Mouse (Mus musculus) liver, embryonic 16.5 days (tissue): Measurements from ENCODE around the gene Arpp21. TPM values are rescaled to one million over a fixed set of nuclear protein-coding genes. Genes with fewer than 3 reads are reported as not detected.

Experiments used
- ATAC-seq: fragments of 200-750 bp; cut with Nextera tagmentation; 2 replicates; pipeline ENCODE4 v1.8.0; 2017; ENCODE audit warnings: low read depth, mild to moderate bottlenecking, moderate number of reproducible peaks, moderate library complexity
- H3K27ac ChIP-seq: fragments of 300-500 bp; sonication (generic); 2 replicates; pipeline ENCODE4 v1.5.1; 2014; ENCODE audit warnings: mild to moderate bottlenecking, low read length
- H3K27me3 ChIP-seq: fragments of 300-500 bp; sonication (generic); 2 replicates; pipeline ENCODE4 v1.6.1; 2014; ENCODE audit warnings: low read depth, low read length, mixed read lengths; ENCODE audit not compliant: control insufficient read depth, insufficient read depth
- H3K36me3 ChIP-seq: fragments of 300-500 bp; sonication (generic); 2 replicates; pipeline ENCODE4 v1.6.1; 2014; ENCODE audit warnings: mild to moderate bottlenecking; ENCODE audit not compliant: control insufficient read depth, insufficient read depth
- H3K4me1 ChIP-seq: fragments of 300-500 bp; sonication (generic); 2 replicates; pipeline ENCODE4 v1.6.1; 2014; ENCODE audit warnings: low read depth, low read length, mixed read lengths; ENCODE audit not compliant: control insufficient read depth
- H3K4me2 ChIP-seq: fragments of 300-500 bp; sonication (generic); 2 replicates; pipeline ENCODE4 v1.6.1; 2014; ENCODE audit warnings: low read depth, low read length, mixed read lengths
- H3K4me3 ChIP-seq: fragments of 300-500 bp; sonication (generic); 2 replicates; pipeline ENCODE4 v1.5.1; 2014; ENCODE audit warnings: low read depth, mild to moderate bottlenecking, low read length
- H3K9ac ChIP-seq: fragments of 300-500 bp; sonication (generic); 2 replicates; pipeline ENCODE4 v1.6.1; 2014; ENCODE audit warnings: low read depth, low read length
- H3K9me3 ChIP-seq: fragments of 300-500 bp; sonication (generic); replicated peaks from 2 replicates; pipeline ENCODE4 v1.6.1; 2016; ENCODE audit warnings: low read length; ENCODE audit not compliant: control insufficient read depth
- WGBS: fragments of 180-500 bp; shearing (Covaris S2); extraction: QIAGEN DNeasy Blood & Tissue Kit; methylation state at CpG from one replicate; pipeline ENCODE4 v1.1.7; 2014; ENCODE audit not compliant: insufficient replicate concordance; 5-methylcytosine and 5-hydroxymethylcytosine counted together
- polyA plus RNA-seq: library from polyadenylated mRNA; unstranded; fragments of >200 nt; fragmentation: Nextera tagmentation; extraction: Ambion mirVana; gene quantifications from 2 replicates; pipeline ENCODE4 v1.2.1, GENCODE M21; 2015

Gene Arpp21
- polyA plus RNA-seq, 1 experiment from 2014 or later, result 1.1 TPM

DNA sequence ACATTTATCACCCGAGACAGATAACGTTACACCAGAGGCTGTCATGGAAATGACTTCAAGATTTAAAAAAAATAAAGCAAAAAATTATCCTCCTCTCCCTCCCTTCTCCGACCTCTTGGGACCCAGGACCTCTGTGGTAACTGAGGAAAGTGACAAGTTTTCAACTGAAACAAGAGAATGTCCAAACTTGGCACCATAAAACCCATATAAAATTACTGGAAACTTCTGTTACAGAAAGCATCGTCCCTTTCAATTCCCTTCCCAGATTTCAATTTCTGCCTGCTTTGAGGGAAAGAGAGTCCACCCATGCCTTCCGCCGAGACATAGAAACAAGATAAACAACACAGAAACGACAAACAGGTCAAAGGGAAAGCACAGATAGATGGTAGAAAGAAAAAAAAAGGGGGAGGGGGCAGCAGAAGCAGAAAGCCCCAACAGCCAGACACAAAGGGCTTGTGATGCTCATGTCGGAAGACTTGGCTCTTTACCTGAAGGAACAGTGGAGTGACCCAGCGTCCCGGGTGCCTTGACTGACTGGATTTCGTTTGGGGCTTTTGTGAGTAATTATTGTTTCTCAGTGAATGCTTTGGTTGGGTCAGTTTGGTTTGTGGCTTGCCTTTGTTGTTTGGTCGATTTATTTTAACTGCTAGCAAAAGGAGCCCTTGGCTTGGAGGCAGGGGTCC lies 1.8 kb downstream of the Arpp21 start:
- no peak for ATAC-seq
- Histone ChIP-seq H3K4me2 (0 out of 2 replicates have a peak overlapping the region, but pooled peaks have one; percentile 24), H3K36me3 (no peaks in the 10 kb centered on the region), H3K4me1 (no peaks in the 10 kb centered on the region), H3K27me3 (peaks cover 30% of the 10 kb centered on the region), H3K9ac (no peak overlapping the region; the same call in 1 of the 2 replicates), H3K9me3 (no peaks in the 10 kb centered on the region), H3K4me3 (no peak overlapping the region; the same call in 1 of the 2 replicates), H3K27ac (no peak overlapping the region)
- 14% methylated on average over 12 of the region's 12 CpGs for WGBS

DNA sequence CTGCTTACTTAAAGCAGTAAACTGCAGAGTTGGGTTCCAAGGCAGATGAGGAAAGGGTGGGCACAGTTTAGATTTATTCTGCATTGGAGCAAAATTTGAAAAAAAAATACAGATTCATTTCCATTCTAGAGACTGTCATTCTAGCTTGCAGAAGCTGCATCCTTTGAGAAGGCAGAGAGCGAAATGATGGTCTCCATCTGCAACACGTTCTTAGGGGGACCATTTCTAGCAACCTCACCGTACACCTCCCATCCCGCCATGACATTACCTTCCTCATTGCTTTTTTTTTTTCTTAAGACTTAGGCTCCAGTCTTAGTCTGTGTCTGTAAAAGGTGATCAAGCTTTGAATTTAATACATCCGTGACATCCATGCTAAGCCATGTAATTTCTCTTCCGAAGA lies 2.4 kb downstream of the Arpp21 start:
- Histone ChIP-seq H3K36me3 (no peaks in the 10 kb centered on the region), H3K27ac (no peak overlapping the region), H3K4me3 (no peak overlapping the region), H3K4me2 (no peak overlapping the region), H3K9me3 (no peaks in the 10 kb centered on the region), H3K27me3 (peaks cover 30% of the 10 kb centered on the region), H3K9ac (no peak overlapping the region), H3K4me1 (no peaks in the 10 kb centered on the region)
- 63% methylated on average over 6 of the region's 6 CpGs for WGBS
- ATAC-seq, result no peak

DNA sequence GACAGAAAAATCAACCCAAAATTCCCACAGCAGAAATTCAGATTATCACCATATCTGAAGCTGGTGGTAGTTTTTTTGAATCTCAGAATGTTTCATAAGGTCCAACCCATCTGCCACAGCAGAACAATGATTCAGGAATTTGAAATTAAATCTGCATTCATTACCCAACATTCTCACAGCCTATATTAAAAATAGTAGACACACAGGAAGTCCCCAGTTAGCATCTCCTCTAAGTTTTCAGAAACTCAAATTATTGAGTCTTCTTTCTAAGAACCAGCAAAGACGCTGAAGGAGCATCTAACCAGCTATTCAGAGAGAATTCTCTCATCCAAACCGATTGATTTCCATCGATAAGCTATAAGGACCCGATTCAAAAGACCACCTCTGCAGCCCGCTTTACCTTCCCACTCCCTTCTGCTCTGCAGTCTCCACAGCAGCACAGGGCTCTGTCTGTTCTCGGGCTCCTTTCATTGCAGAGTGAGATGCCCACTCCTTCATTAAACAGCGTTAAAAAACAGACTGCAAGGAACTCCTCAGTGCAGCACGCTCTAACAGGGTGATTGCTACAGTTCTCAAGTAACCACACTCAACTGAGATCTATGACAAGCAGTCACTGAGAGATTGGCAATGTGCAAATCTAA lies 3.7 kb downstream of the Arpp21 start:
- Histone ChIP-seq H3K27ac (no peak overlapping the region), H3K4me3 (no peak overlapping the region), H3K36me3 (no peaks in the 10 kb centered on the region), H3K9ac (no peak overlapping the region), H3K4me2 (no peak overlapping the region), H3K27me3 (peaks cover 30% of the 10 kb centered on the region), H3K9me3 (no peaks in the 10 kb centered on the region), H3K4me1 (no peaks in the 10 kb centered on the region)
- ATAC-seq, result no peak
- 53% methylated on average over 8 of the region's 8 CpGs for WGBS

DNA sequence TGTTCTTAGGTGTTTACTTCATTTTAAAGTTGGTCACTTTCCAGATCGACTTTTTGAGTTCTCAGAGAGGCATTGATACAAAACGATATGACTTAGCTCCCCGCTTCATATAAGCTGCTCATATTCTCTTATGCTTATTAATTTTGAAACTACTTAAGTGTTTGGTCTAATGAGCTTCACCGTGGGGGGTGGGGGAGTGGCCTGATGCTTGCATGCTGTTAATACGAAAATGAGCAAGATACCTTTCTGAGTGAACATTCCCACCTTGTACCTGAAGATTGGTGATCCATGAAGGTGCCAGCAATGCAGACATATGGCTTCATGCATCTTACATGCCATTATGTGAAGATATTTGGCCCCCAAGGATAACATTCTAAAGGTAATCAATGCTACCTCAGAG lies 4.4 kb downstream of the Arpp21 start:
- Histone ChIP-seq H3K4me3 (no peak overlapping the region), H3K4me1 (no peaks in the 10 kb centered on the region), H3K27ac (no peak overlapping the region), H3K36me3 (no peaks in the 10 kb centered on the region), H3K9me3 (no peaks in the 10 kb centered on the region), H3K9ac (no peak overlapping the region), H3K27me3 (peaks cover 30% of the 10 kb centered on the region), H3K4me2 (no peak overlapping the region)
- 52% methylated on average over 5 of the region's 5 CpGs for WGBS
- no peak for ATAC-seq

DNA sequence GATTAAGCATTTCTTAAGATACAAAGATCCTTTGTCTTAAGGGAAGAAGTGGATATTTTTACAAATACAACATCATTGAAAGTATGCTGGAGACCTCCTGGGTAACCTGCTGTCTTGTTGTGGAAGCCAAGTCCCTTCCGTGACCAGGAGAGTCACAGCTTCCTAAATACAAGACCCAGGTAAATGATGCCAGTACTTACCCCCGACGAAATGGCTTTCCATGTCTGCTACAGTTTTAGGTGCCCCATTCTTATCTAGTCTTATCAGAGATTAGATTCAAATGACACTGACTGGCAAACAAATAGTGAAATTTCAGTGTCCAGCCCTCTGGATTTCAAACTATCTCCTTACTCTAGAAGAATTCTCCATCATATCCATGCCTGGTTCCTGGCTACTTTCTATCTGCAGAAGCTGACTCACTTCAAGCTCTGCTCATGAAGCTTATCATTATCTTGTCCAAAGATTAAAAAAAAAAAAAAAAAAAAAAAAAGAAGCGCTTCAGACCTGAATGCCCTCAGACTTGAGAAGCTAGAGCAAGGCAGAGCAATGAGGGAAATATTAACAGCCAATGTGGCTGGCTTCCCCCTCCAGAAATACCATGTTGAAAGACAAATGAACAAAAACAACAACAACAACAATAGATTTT lies 4.9 kb downstream of the Arpp21 start:
- Histone ChIP-seq H3K4me1 (no peaks in the 10 kb centered on the region), H3K9me3 (no peaks in the 10 kb centered on the region), H3K27ac (no peak overlapping the region), H3K27me3 (peaks cover 26% of the 10 kb centered on the region), H3K4me3 (no peak overlapping the region), H3K4me2 (no peak overlapping the region), H3K36me3 (no peaks in the 10 kb centered on the region), H3K9ac (no peak overlapping the region)
- no peak for ATAC-seq
- 49% methylated on average over 4 of the region's 4 CpGs for WGBS

DNA sequence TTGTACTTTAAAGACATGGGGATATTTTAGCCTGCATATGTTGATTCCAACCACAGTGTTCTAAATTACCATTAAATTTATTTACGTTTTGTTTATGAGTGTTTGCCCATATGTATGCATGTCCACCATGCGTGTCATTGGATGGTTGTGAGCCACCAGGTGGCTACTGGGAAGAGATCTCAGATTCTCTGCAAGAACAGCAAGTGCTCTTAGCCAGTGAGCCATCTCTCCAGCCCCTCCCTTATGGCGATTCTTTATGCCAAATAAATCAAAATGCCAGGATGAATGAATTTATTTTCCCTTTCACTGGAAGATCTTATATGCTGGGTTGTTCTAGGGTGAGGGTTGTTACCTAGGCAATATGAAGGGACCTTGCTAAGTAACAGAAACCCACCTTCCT lies 7.3 kb downstream of the Arpp21 start:
- Histone ChIP-seq H3K36me3 (no peaks in the 10 kb centered on the region), H3K27me3 (peaks cover 2% of the 10 kb centered on the region), H3K9me3 (no peaks in the 10 kb centered on the region), H3K9ac (no peak overlapping the region), H3K4me2 (no peak overlapping the region), H3K4me1 (no peaks in the 10 kb centered on the region), H3K27ac (no peak overlapping the region), H3K4me3 (no peak overlapping the region)
- ATAC-seq, result no peak
- WGBS, result 50% methylated on average over 3 of the region's 3 CpGs

DNA sequence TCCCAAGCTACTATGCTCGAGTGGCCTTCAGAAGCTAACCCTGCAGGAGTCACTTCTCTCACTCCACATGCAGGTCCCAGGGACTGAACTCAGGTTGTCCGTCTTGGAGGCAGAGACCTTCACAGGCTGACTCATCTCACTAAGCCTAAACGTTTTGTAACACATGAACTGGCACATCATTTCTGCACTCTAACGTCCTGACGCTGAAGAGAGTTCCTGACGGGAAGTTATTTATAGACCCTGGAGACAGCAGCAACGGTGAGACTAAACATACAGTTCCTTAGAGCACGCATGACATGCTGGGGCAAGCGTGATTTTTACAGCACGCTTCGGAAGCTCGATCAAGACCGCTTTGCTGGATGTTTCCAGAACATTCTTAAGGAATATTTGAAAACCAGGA lies 8.6 kb downstream of the Arpp21 start:
- 32% methylated on average over 13 of the region's 13 CpGs for WGBS
- 0 out of 2 replicates have a peak, but pooled peaks have one; percentile 19 for ATAC-seq
- Histone ChIP-seq H3K9ac (no peak overlapping the region), H3K4me2 (no peak overlapping the region), H3K4me3 (no peak overlapping the region), H3K27me3 (no peaks in the 10 kb centered on the region), H3K27ac (no peak overlapping the region), H3K9me3 (no peaks in the 10 kb centered on the region), H3K36me3 (no peaks in the 10 kb centered on the region), H3K4me1 (no peaks in the 10 kb centered on the region)

DNA sequence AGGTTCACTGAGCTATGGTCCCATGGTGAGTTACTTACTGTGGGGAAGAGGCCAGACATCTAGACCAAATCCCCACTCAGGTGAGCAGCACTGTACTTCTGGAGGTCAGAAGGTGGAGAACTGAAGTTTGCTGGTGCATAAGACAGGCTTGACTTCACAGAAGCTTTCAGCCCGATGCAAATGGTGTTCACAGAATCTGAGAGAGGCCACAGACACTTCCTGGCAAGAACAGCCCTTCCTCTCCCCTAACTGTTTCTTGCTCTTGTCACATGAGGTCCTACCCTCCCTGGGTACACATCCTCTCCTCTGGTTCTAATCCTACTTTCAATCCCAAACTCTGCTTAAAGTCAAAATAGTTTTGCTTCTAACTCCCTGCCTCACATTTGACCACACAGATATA lies 9.2 kb downstream of the Arpp21 start:
- Histone ChIP-seq H3K27me3 (no peaks in the 10 kb centered on the region), H3K4me3 (no peak overlapping the region), H3K9me3 (no peaks in the 10 kb centered on the region), H3K9ac (no peak overlapping the region), H3K4me1 (no peaks in the 10 kb centered on the region), H3K36me3 (no peaks in the 10 kb centered on the region), H3K4me2 (no peak overlapping the region), H3K27ac (no peak overlapping the region)
- ATAC-seq, result no peak
- 5% methylated on average over 1 of the region's 1 CpGs for WGBS

DNA sequence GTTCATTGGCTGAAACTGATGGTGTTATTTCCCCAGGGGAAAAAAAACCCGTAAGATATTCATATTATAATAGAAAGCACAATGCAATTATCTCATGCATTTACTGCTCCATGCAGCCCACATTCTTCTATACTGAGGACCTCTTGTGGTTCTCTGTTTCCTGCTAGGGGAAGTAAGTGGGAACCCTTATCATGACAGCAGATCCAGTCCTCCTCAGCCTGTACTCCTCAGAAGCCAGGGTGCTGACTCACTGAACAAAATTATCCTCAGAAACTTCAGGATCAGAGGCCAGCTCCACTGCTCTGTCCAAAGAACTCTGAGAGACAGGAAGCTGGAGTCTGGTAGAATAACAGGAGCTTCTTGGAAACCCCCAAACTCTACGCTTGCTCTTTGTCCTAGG lies 10.7 kb downstream of the Arpp21 start:
- Histone ChIP-seq H3K27me3 (no peaks in the 10 kb centered on the region), H3K36me3 (no peaks in the 10 kb centered on the region), H3K4me1 (no peaks in the 10 kb centered on the region), H3K4me3 (no peak overlapping the region), H3K4me2 (no peak overlapping the region), H3K27ac (no peak overlapping the region), H3K9ac (no peak overlapping the region), H3K9me3 (no peaks in the 10 kb centered on the region)
- peak; percentile 45; the same call in 1 of the 2 replicates for ATAC-seq
- 15% methylated on average over 2 of the region's 2 CpGs for WGBS
